Mouse (Mus musculus): ENCODE measurements around the gene Ube2j1.

The Ube2j1 gene

GRCm38 (mm10) chr4:33012484-33012883, 18.7 kb upstream of the Ube2j1 start:
- in situ Hi-C loops (cut with MboI, MseI), result no loop called here

GRCm38 (mm10) chr4:33018361-33018999, 12.7 kb upstream of the Ube2j1 start:
- in situ Hi-C loops (cut with MboI, MseI), result no loop called here

GRCm38 (mm10) chr4:33024420-33024819, 6.8 kb upstream of the Ube2j1 start:
- in situ Hi-C loops (cut with MboI, MseI), result loop anchor here in 1 of 2 experiments (5.0 kb wide), 1 partner anchor 72 kb away; the partner anchor contains the start of gene Ankrd6

- in situ Hi-C loops (cut with MboI, MseI), result no loop called here
These were observed 2.1 kb upstream of the Ube2j1 start for GRCm38 (mm10) chr4:33029104-33029503.

GRCm38 (mm10) chr4:33030264-33031194, 687 bp upstream of the Ube2j1 start:
- in situ Hi-C loops (cut with MboI, MseI), result no loop called here

GRCm38 (mm10) chr4:33032045-33032444, 829 bp downstream of the Ube2j1 start:
- in situ Hi-C loops (cut with MboI, MseI), result no loop called here

- in situ Hi-C loops (cut with MboI, MseI), result no loop called here
These were observed 2.3 kb downstream of the Ube2j1 start for GRCm38 (mm10) chr4:33033515-33033914.

- in situ Hi-C loops (cut with MboI, MseI), result loop anchor here in 1 of 2 experiments (5.0 kb wide), 1 partner anchor 72 kb away; no protein-coding TSS in a partner anchor
These were observed 8.6 kb downstream of the Ube2j1 start for GRCm38 (mm10) chr4:33039826-33040225.

GRCm38 (mm10) chr4:33049601-33050000, 18.4 kb downstream of the Ube2j1 start:
- in situ Hi-C loops (cut with MboI, MseI), result no loop called here

GRCm38 (mm10) chr4:33052055-33052454, 20.8 kb downstream of the Ube2j1 start:
- in situ Hi-C loops (cut with MboI, MseI), result no loop called here

- in situ Hi-C loops (cut with MboI, MseI), result no loop called here
These were observed 21.4 kb downstream of the Ube2j1 start for GRCm38 (mm10) chr4:33052650-33053049.

GRCm38 (mm10) chr4:33054426-33054825, 23.2 kb downstream of the Ube2j1 start:
- in situ Hi-C loops (cut with MboI, MseI), result no loop called here

- in situ Hi-C loops (cut with MboI, MseI), result no loop called here
These were observed 25.1 kb downstream of the Ube2j1 start for GRCm38 (mm10) chr4:33056317-33056716.

GRCm38 (mm10) chr4:33057890-33058687, 26.9 kb downstream of the Ube2j1 start:
- in situ Hi-C loops (cut with MboI, MseI), result no loop called here

GRCm38 (mm10) chr4:33061158-33061557, 29.9 kb downstream of the Ube2j1 start:
- in situ Hi-C loops (cut with MboI, MseI), result no loop called here

GRCm38 (mm10) chr4:33062981-33063380, 31.8 kb downstream of the Ube2j1 start, which contains the start of gene Gabrr2:
Gene Gabrr2, plus strand, starts transcription at chr4:33062999.
- in situ Hi-C loops (cut with MboI, MseI), result no loop called here

GRCm38 (mm10) chr4:33064986-33065385, 33.8 kb downstream of the Ube2j1 start:
- in situ Hi-C loops (cut with MboI, MseI), result no loop called here

- in situ Hi-C loops (cut with MboI, MseI), result no loop called here
These were observed 35.2 kb downstream of the Ube2j1 start for GRCm38 (mm10) chr4:33066223-33066960.

GRCm38 (mm10) chr4:33067331-33067730, 36.1 kb downstream of the Ube2j1 start:
- in situ Hi-C loops (cut with MboI, MseI), result no loop called here

GRCm38 (mm10) chr4:33067826-33068225, 36.6 kb downstream of the Ube2j1 start:
- in situ Hi-C loops (cut with MboI, MseI), result no loop called here

- in situ Hi-C loops (cut with MboI, MseI), result no loop called here
These were observed 37.7 kb downstream of the Ube2j1 start for GRCm38 (mm10) chr4:33068894-33069293.
